Mouse (Mus musculus) erythroblast, embryonic 14.5 days (primary cell): ENCODE results near the gene Slc48a1.

ENCODE experiments used
- GATA1 ChIP-seq: IDR thresholded peaks from 2 replicates; pipeline ENCODE4 v1.6.1; 2012; ENCODE audit warnings: low read length, inconsistent platforms, mixed read lengths
- TAL1 ChIP-seq: IDR thresholded peaks from 3 replicates; pipeline ENCODE4 v1.6.1; 2012; ENCODE audit warnings: low read length, inconsistent platforms, mixed read lengths

GRCm38 (mm10) chr15:97823479-97823878, 45.2 kb downstream of the Slc48a1 start:
- TF ChIP-seq TAL1 = no peak
- TF ChIP-seq GATA1 = no peak
